Mouse (Mus musculus): Measurements from ENCODE around the gene Chrd. TPM values are rescaled to one million over a fixed set of nuclear protein-coding genes. Genes with fewer than 3 reads are reported as not detected.

Chrd gene
- polyA plus RNA-seq, 1 experiment from 2014 or later: 0.83 TPM

- 78% methylated on average over 2 of the region's 2 CpGs for WGBS
- Histone ChIP-seq H3K4me2 (no peak overlapping the region), H3K4me1 (no peaks in the 10 kb centered on the region), H3K4me3 (no peak overlapping the region), H3K9me3 (no peaks in the 10 kb centered on the region), H3K36me3 (no peaks in the 10 kb centered on the region), H3K9ac (no peak overlapping the region), H3K27ac (replicated peaks) (no peak overlapping the region), H3K27me3 (replicated peaks) (0 out of 2 replicates have a peak, but pooled peaks cover 4% of the 10 kb centered on the region)
- no peak for ATAC-seq (ENCODE audit: extremely low read depth, insufficient number of reproducible peaks, low FRiP score, low TSS enrichment)
These were observed 51.0 kb downstream of the Chrd start for GRCm38 (mm10) chr16:20783891-20784290.

- 0 out of 2 replicates have a peak, but pooled peaks cover 4% of the 10 kb centered on the region for H3K27me3 ChIP-seq (replicated peaks)
- no peaks in the 10 kb centered on the region for H3K36me3 ChIP-seq
- no peak overlapping the region for H3K9ac ChIP-seq
- no peak overlapping the region for H3K27ac ChIP-seq (replicated peaks)
- no peak overlapping the region for H3K4me3 ChIP-seq
- no peaks in the 10 kb centered on the region for H3K4me1 ChIP-seq
- no peak for ATAC-seq (ENCODE audit: extremely low read depth, insufficient number of reproducible peaks, low FRiP score, low TSS enrichment)
- H3K4me2 ChIP-seq: no peak overlapping the region
- H3K9me3 ChIP-seq: no peaks in the 10 kb centered on the region
These were observed 51.8 kb downstream of the Chrd start for GRCm38 (mm10) chr16:20784754-20785153.

GRCm38 (mm10) chr16:20786556-20786955 lies 53.6 kb downstream of the Chrd start:
- Histone ChIP-seq H3K9ac (no peak overlapping the region), H3K4me3 (no peak overlapping the region), H3K27me3 (replicated peaks) (no peaks in the 10 kb centered on the region), H3K4me1 (no peaks in the 10 kb centered on the region), H3K36me3 (no peaks in the 10 kb centered on the region), H3K9me3 (no peaks in the 10 kb centered on the region), H3K4me2 (no peak overlapping the region), H3K27ac (replicated peaks) (no peak overlapping the region)
- ATAC-seq (ENCODE audit: extremely low read depth, insufficient number of reproducible peaks, low FRiP score, low TSS enrichment): no peak
- WGBS: 80% methylated on average over 6 of the region's 6 CpGs

- Histone ChIP-seq H3K36me3 (no peaks in the 10 kb centered on the region), H3K9me3 (no peaks in the 10 kb centered on the region), H3K27ac (replicated peaks) (no peak overlapping the region), H3K4me3 (no peak overlapping the region), H3K4me1 (no peaks in the 10 kb centered on the region), H3K27me3 (replicated peaks) (no peaks in the 10 kb centered on the region), H3K4me2 (no peak overlapping the region), H3K9ac (no peak overlapping the region)
- WGBS: 55% methylated on average over 6 of the region's 6 CpGs
- no peak for ATAC-seq (ENCODE audit: extremely low read depth, insufficient number of reproducible peaks, low FRiP score, low TSS enrichment)
These were observed 58.9 kb downstream of the Chrd start for GRCm38 (mm10) chr16:20791803-20792202.

Other genes starting within 250 kb of the Chrd start
- gene Eif2b5, start 234.3 kb upstream of the Chrd start, polyA plus RNA-seq (2015; fragmentation: Nextera tagmentation; extraction: Ambion mirVana): 78.8 and 81.5 TPM in 2 replicates
- gene Dvl3, start 216.1 kb upstream of the Chrd start, polyA plus RNA-seq (2015; fragmentation: Nextera tagmentation; extraction: Ambion mirVana): 19.7 and 20.5 TPM in 2 replicates
- gene Ap2m1, start 197.6 kb upstream of the Chrd start, polyA plus RNA-seq (2015; fragmentation: Nextera tagmentation; extraction: Ambion mirVana): 434 and 465 TPM in 2 replicates
- 42.5 and 44.0 TPM in 2 replicates for gene Abcf3, start 184.6 kb upstream of the Chrd start, polyA plus RNA-seq (2015; fragmentation: Nextera tagmentation; extraction: Ambion mirVana)
- 0.19 and 0.25 TPM in 2 replicates for gene Vwa5b2, start 143.7 kb upstream of the Chrd start, polyA plus RNA-seq (2015; fragmentation: Nextera tagmentation; extraction: Ambion mirVana)
- gene Eef1akmt4, start 121.5 kb upstream of the Chrd start, polyA plus RNA-seq (2015; fragmentation: Nextera tagmentation; extraction: Ambion mirVana): 20.6 and 21.1 TPM in 2 replicates
- gene Gm49333, start 121.5 kb upstream of the Chrd start, polyA plus RNA-seq (2015; fragmentation: Nextera tagmentation; extraction: Ambion mirVana): not detected in 2 replicates
- 33.3 and 35.3 TPM in 2 replicates for gene Alg3, start 121.4 kb upstream of the Chrd start, polyA plus RNA-seq (2015; fragmentation: Nextera tagmentation; extraction: Ambion mirVana)
- gene Camk2n2, start 111.8 kb upstream of the Chrd start, polyA plus RNA-seq (2015; fragmentation: Nextera tagmentation; extraction: Ambion mirVana): 0.37 and 0.48 TPM in 2 replicates
- gene Ece2, start 103.3 kb upstream of the Chrd start, polyA plus RNA-seq (2015; fragmentation: Nextera tagmentation; extraction: Ambion mirVana): 0.92 and 1.2 TPM in 2 replicates
- 245 TPM in 2 replicates for gene Psmd2, start 81.5 kb upstream of the Chrd start, polyA plus RNA-seq (2015; fragmentation: Nextera tagmentation; extraction: Ambion mirVana)
- gene Eif4g1, start 64.8 kb upstream of the Chrd start, polyA plus RNA-seq (2015; fragmentation: Nextera tagmentation; extraction: Ambion mirVana): 129 TPM in 2 replicates
- 5.1 and 6.0 TPM in 2 replicates for gene Fam131a, start 39.9 kb upstream of the Chrd start, polyA plus RNA-seq (2015; fragmentation: Nextera tagmentation; extraction: Ambion mirVana)
- gene Polr2h, start 15.5 kb upstream of the Chrd start, polyA plus RNA-seq (2015; fragmentation: Nextera tagmentation; extraction: Ambion mirVana): 52.6 and 56.2 TPM in 2 replicates
- 3.9 and 4.3 TPM in 2 replicates for gene Clcn2, start 15.4 kb upstream of the Chrd start, polyA plus RNA-seq (2015; fragmentation: Nextera tagmentation; extraction: Ambion mirVana)
- 0.11 and 0.25 TPM in 2 replicates for gene Thpo, start 1.4 kb downstream of the Chrd start, polyA plus RNA-seq (2015; fragmentation: Nextera tagmentation; extraction: Ambion mirVana)

All from heart, embryonic 13.5 days (tissue).